Mouse (Mus musculus): ENCODE measurements around the gene Nr1d1.

- no peak for TF ChIP-seq CTCF (IDR thresholded peaks at IDR 0.05; ENCODE audit: low read depth, low read length)
- no peak for TF ChIP-seq POLR2A (IDR thresholded peaks at IDR 0.05; ENCODE audit: insufficient read depth, low read length)
Observed at GRCm38 (mm10) chr11:98731134-98731533, 44.0 kb downstream of the Nr1d1 start.
